ENCODE assay signal across 28 mouse cellular contexts in the genomic region with DNA sequence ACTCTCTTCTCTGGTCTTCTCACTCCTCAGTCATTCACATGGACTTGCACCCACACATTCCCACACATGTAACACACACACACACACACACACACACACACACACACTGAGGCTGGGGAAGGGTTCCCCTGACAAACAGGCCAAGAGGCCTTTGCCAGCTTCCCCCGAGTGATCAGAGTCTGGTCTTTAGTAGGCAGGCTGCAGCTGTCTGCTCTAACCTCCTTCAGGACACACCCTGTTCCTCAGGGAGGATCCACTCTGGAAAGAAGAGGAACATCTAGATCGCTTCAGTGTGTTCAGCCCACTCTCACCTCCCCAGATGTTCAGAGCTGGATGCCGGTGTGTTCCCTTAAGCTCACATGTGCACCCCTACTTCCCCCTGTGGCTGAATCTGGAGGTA. TPM values are rescaled to one million over a fixed set of nuclear protein-coding genes. Genes with fewer than 3 reads are reported as not detected.
A peak's percentile ranks its signal among the peaks of the same experiment; 100 is the strongest.
DNase-seq lines count a peak whose midpoint lies in the region; ATAC-seq lines count a peak whose summit lies in the region.
"Had no signal": no experiment of that assay in that cellular context is flagged by ENCODE, and none has a peak within 500 bp of the region (broad histone marks: within the 10 kb centered on the region; RNA-seq: fewer than 3 reads in every experiment).

No protein-coding gene starts in this region.

- no peak overlapping the region for H3K4me2 ChIP-seq in embryonic facial prominence, embryonic 13.5 days
- H3K4me2 ChIP-seq: embryonic facial prominence, embryonic 15.5 days; heart, embryonic 12.5 days; hindbrain, embryonic 15.5 days had no signal

- peak overlapping the region; percentile 32; the same call in 1 of the 2 replicates for H3K9ac ChIP-seq in embryonic facial prominence, embryonic 13.5 days
- H3K9ac ChIP-seq: embryonic facial prominence, embryonic 15.5 days; hindbrain, embryonic 15.5 days had no signal

- H3K36me3 ChIP-seq in embryonic facial prominence, embryonic 13.5 days: no peaks in the 10 kb centered on the region
- H3K36me3 ChIP-seq in embryonic facial prominence, embryonic 10.5 days (replicated peaks): no peaks in the 10 kb centered on the region
- H3K36me3 ChIP-seq: embryonic facial prominence, embryonic 15.5 days; forebrain, embryonic 10.5 days; heart, embryonic 12.5 days; hindbrain, embryonic 10.5 days; hindbrain, embryonic 15.5 days had no signal

- peaks cover 28% of the 10 kb centered on the region for H3K4me1 ChIP-seq in embryonic facial prominence, embryonic 13.5 days
- peaks cover 33% of the 10 kb centered on the region for H3K4me1 ChIP-seq in embryonic facial prominence, embryonic 10.5 days

- no peak for ATAC-seq in embryonic facial prominence, embryonic 13.5 days (ENCODE audit: insufficient number of reproducible peaks, insufficient read depth, low FRiP score, low TSS enrichment, low read depth)
- ATAC-seq: forebrain, embryonic 14.5 days had no signal

- H3K4me3 ChIP-seq in embryonic facial prominence, embryonic 13.5 days: no peak overlapping the region
- no peak overlapping the region for H3K4me3 ChIP-seq in embryonic facial prominence, embryonic 10.5 days
- H3K4me3 ChIP-seq: embryonic facial prominence, embryonic 15.5 days; erythroblast, embryonic 14.5 days; forebrain, embryonic 10.5 days; gastrocnemius, adult 2 months; heart, embryonic 12.5 days; hindbrain, embryonic 10.5 days; hindbrain, embryonic 15.5 days had no signal

- H3K27ac ChIP-seq in embryonic facial prominence, embryonic 13.5 days: no peak overlapping the region
- no peak overlapping the region for H3K27ac ChIP-seq in embryonic facial prominence, embryonic 10.5 days (replicated peaks)
- H3K27ac ChIP-seq: embryonic facial prominence, embryonic 15.5 days; forebrain, embryonic 10.5 days; gastrocnemius, adult 2 months; hindbrain, embryonic 10.5 days; hindbrain, embryonic 15.5 days had no signal

- 72% methylated on average over 3 of the region's 3 CpGs for WGBS in embryonic facial prominence, embryonic 13.5 days
- 79% methylated on average over 3 of the region's 3 CpGs for WGBS in embryonic facial prominence, embryonic 10.5 days

- peaks cover 5% of the 10 kb centered on the region for H3K27me3 ChIP-seq in embryonic facial prominence, embryonic 13.5 days
- peaks cover 11% of the 10 kb centered on the region for H3K27me3 ChIP-seq in embryonic facial prominence, embryonic 10.5 days (replicated peaks; ENCODE audit: low read depth, poor library complexity, severe bottlenecking)
- H3K27me3 ChIP-seq: hindbrain, embryonic 15.5 days had no signal

- H3K9me3 ChIP-seq in embryonic facial prominence, embryonic 13.5 days: no peaks in the 10 kb centered on the region
- no peaks in the 10 kb centered on the region for H3K9me3 ChIP-seq in embryonic facial prominence, embryonic 10.5 days
- H3K9me3 ChIP-seq: embryonic facial prominence, embryonic 15.5 days; forebrain, embryonic 10.5 days; G1E; heart, embryonic 12.5 days; hindbrain, embryonic 10.5 days; hindbrain, embryonic 15.5 days had no signal

- DNase-seq in embryonic facial prominence, embryonic 10.5 days (ENCODE audit: low spot score): no peak
- DNase-seq in 3T3-L1 (ENCODE audit: low read depth, low spot score) (peak; percentile 27), ES-CJ7 (ENCODE audit: low read depth, low spot score) (peak; percentile 32), adipocyte (ENCODE audit: low spot score) (peak; percentile 35)
- no peak for DNase-seq in adrenal gland, postnatal 4 days (ENCODE audit: low spot score in 2 of 2)
- no peak for DNase-seq in kidney, adult 8-10 months
- DNase-seq: adrenal gland, postnatal 25 days; cerebellum, postnatal 36 days; gastrocnemius, adult 2 months; gastrocnemius, postnatal 25 days; kidney, adult 18-20 months had no signal

RNA-seq across cellular contexts. Expression of gene Cdk2ap2, which starts 2.6 kb away (rescaled TPM):
- 55.6 and 62.3 TPM in 2 replicates for polyA plus RNA-seq in embryonic facial prominence, embryonic 13.5 days (2015; fragmentation: Nextera tagmentation; extraction: Ambion mirVana)
- polyA plus RNA-seq in embryonic facial prominence, embryonic 10.5 days (2016; fragmentation: Nextera tagmentation; extraction: Ambion mirVana): 77.2 and 80.2 TPM in 2 replicates
- total RNA-seq in adrenal gland, postnatal 4 days (2021): 10 to 100 TPM; 45.8 to 47.3 TPM

RNA-seq across cellular contexts. Expression of gene Pitpnm1, which starts 5.5 kb away (rescaled TPM):
- polyA plus RNA-seq in embryonic facial prominence, embryonic 13.5 days (2015; fragmentation: Nextera tagmentation; extraction: Ambion mirVana): 6.4 and 8.3 TPM in 2 replicates
- 9.9 and 11.0 TPM in 2 replicates for polyA plus RNA-seq in embryonic facial prominence, embryonic 10.5 days (2016; fragmentation: Nextera tagmentation; extraction: Ambion mirVana)
- total RNA-seq in adrenal gland, postnatal 4 days (2021): 10 to 100 TPM; 51.6 to 65.0 TPM

RNA-seq across cellular contexts. Expression of gene Cabp2, which starts 13.0 kb away (rescaled TPM):
- polyA plus RNA-seq in embryonic facial prominence, embryonic 13.5 days (2015; fragmentation: Nextera tagmentation; extraction: Ambion mirVana): not detected in 2 replicates
- polyA plus RNA-seq in embryonic facial prominence, embryonic 10.5 days (2016; fragmentation: Nextera tagmentation; extraction: Ambion mirVana): not detected in 2 replicates
- total RNA-seq in adrenal gland, postnatal 4 days (2021): 1 to 10 TPM in 1 of 2 experiments, not detected in 1; 1.2 TPM
- total RNA-seq: adrenal gland, adult 2 months; adrenal gland, postnatal 25 days; CH12.LX; G1E; gastrocnemius, adult 2 months; gastrocnemius, postnatal 25 days; granulocyte monocyte progenitor cell, adult 5-6 weeks; heart, adult 8-10 months; heart, postnatal 25 days had no signal
- polyA plus RNA-seq: activated CD4-positive, CD25-positive, alpha-beta regulatory T cell, adult 4 months; adrenal gland, adult 2 months; embryonic facial prominence, embryonic 15.5 days; erythroblast, embryonic 14.5 days; forebrain, embryonic 10.5 days; forebrain, embryonic 14.5 days; G1E; heart, embryonic 12.5 days; heart, embryonic 16.5 days; hindbrain, embryonic 10.5 days; hindbrain, embryonic 15.5 days; inflammation-experienced regulatory T-cells, adult 6 months had no signal

RNA-seq across cellular contexts. Expression of gene Aip, which starts 31.3 kb away (rescaled TPM):
- polyA plus RNA-seq in embryonic facial prominence, embryonic 13.5 days (2015; fragmentation: Nextera tagmentation; extraction: Ambion mirVana): 97.6 and 107 TPM in 2 replicates
- 70.9 and 71.1 TPM in 2 replicates for polyA plus RNA-seq in embryonic facial prominence, embryonic 10.5 days (2016; fragmentation: Nextera tagmentation; extraction: Ambion mirVana)
- 10 to 100 TPM; 86.1 to 88.5 TPM for total RNA-seq in adrenal gland, postnatal 4 days (2021)

RNA-seq across cellular contexts. Expression of gene Gstp3, which starts 35.0 kb away (rescaled TPM):
- 0.32 and 0.41 TPM in 2 replicates for polyA plus RNA-seq in embryonic facial prominence, embryonic 13.5 days (2015; fragmentation: Nextera tagmentation; extraction: Ambion mirVana)
- not detected in 2 replicates for polyA plus RNA-seq in embryonic facial prominence, embryonic 10.5 days (2016; fragmentation: Nextera tagmentation; extraction: Ambion mirVana)
- total RNA-seq in adrenal gland, postnatal 4 days (2021): 10 to 100 TPM in 1 of 2 experiments, 1 to 10 TPM in 1; 1.9 to 37.5 TPM
- total RNA-seq: gastrocnemius, adult 2 months; gastrocnemius, postnatal 25 days; granulocyte monocyte progenitor cell, adult 5-6 weeks; heart, adult 8-10 months; heart, postnatal 25 days had no signal
- polyA plus RNA-seq: forebrain, embryonic 10.5 days; forebrain, embryonic 14.5 days; hindbrain, embryonic 10.5 days; hindbrain, embryonic 15.5 days had no signal

Comparison
In these comparisons a context has a peak if more than half of its experiments do, and no peak if none do; other contexts are left out.
1. DNase-seq: peak in 3T3-L1 (single experiment), ES-CJ7 (single experiment) and adipocyte (single experiment); none in embryonic facial prominence, embryonic 10.5 days (single experiment), adrenal gland, postnatal 4 days (0 of 2) and kidney, adult 8-10 months (0 of 2).